Mouse (Mus musculus) ES-E14 (cell line): ENCODE measurements at regions not wholly inside any gene's neighbourhood (a gene's known extent, or its start where the extent isn't known, plus 50 kb on each side); places are given as distances from the start of the nearest gene placed in this dataset.

Experiments used
- DNase-seq: peaks from one replicate; pipeline ENCODE4 v3.0.0-alpha.2; 2013; ENCODE audit warnings: low read depth, low spot score
- H3K27ac ChIP-seq: 2 replicates; pipeline ENCODE4 v1.5.1; 2012; ENCODE audit warnings: low read depth, mild to moderate bottlenecking, low read length, moderate library complexity, mixed read lengths; ENCODE audit not compliant: poor library complexity, insufficient read depth, severe bottlenecking
- H3K36me3 ChIP-seq: 2 replicates; pipeline ENCODE4 v1.6.1; 2012; ENCODE audit warnings: mild to moderate bottlenecking, low read length, moderate library complexity, mixed read lengths; ENCODE audit not compliant: control insufficient read depth, poor library complexity, insufficient read depth, severe bottlenecking
- H3K4me1 ChIP-seq, 2 experiments: fragments of 150-350 bp in 1 of 2; sonication (generic) in 1 of 2; 2 replicates each; pipeline ENCODE4 v1.6.1; 2012; ENCODE audit warnings: low read length in 2 of 2, mild to moderate bottlenecking in 1 of 2, mixed read lengths in 1 of 2; ENCODE audit not compliant: control insufficient read depth in 2 of 2, insufficient read depth in 2 of 2, poor library complexity in 1 of 2
- H3K4me3 ChIP-seq, 2 experiments: fragments of 150-350 bp in 1 of 2; sonication (generic) in 1 of 2; 2 replicates each; pipeline ENCODE4 v1.5.1; 2012; ENCODE audit warnings: low read length in 2 of 2, low read depth in 1 of 2, mild to moderate bottlenecking in 1 of 2, mixed read lengths in 1 of 2; ENCODE audit not compliant: insufficient read depth in 1 of 2, poor library complexity in 1 of 2, severe bottlenecking in 1 of 2
- H3K9ac ChIP-seq: 2 replicates; pipeline ENCODE4 v1.6.1; 2012; ENCODE audit warnings: low read depth, mild to moderate bottlenecking, low read length, mixed read lengths; ENCODE audit not compliant: poor library complexity, insufficient read depth, severe bottlenecking
- H3K9me3 ChIP-seq: fragments of 150-350 bp; sonication (generic); 2 replicates; pipeline ENCODE4 v1.6.1; 2012; ENCODE audit warnings: low read depth, mild to moderate bottlenecking, low read length; ENCODE audit not compliant: control insufficient read depth, insufficient read depth
- CHD2 ChIP-seq: IDR thresholded peaks from 2 replicates; pipeline ENCODE4 v1.6.1; 2014; ENCODE audit warnings: mild to moderate bottlenecking, low read depth, low read length, inconsistent platforms
- HCFC1 ChIP-seq: IDR thresholded peaks from 2 replicates; pipeline ENCODE4 v1.6.1; 2012; ENCODE audit warnings: low read length, inconsistent platforms, borderline replicate concordance; ENCODE audit not compliant: insufficient read depth
- MAFK ChIP-seq: IDR thresholded peaks from 2 replicates; pipeline ENCODE4 v1.6.1; 2014; ENCODE audit warnings: mild to moderate bottlenecking, low read depth, low read length, inconsistent platforms; ENCODE audit not compliant: insufficient read depth
- ZC3H11A ChIP-seq: IDR thresholded peaks from 2 replicates; pipeline ENCODE4 v1.6.1; 2012; ENCODE audit warnings: low read depth, mild to moderate bottlenecking, inconsistent platforms, low read length, borderline replicate concordance
- ZNF384 ChIP-seq: IDR thresholded peaks from 2 replicates; pipeline ENCODE4 v1.6.1; 2012; ENCODE audit warnings: low read depth, low read length, inconsistent platforms
- in situ Hi-C, 2 experiments: fragments of 600-800 bp; cut with MboI; formaldehyde crosslinking; loops; one replicate each; pipeline ENCODE4 v1.15.1; 2025; ENCODE audit warnings: low sequenced_read_pairs in 2 of 2, inconsistent platforms in 1 of 2; ENCODE audit not compliant: unreplicated experiment in 2 of 2

GRCm38 (mm10) chr3:52414017-52414416 is 145.9 kb downstream of the Foxo1 start:
- Histone ChIP-seq H3K9me3 (no peaks in the 10 kb centered on the region), H3K4me1 (peaks cover 11 to 18% of the 10 kb centered on the region in 2 experiments), H3K4me3 (no peak overlapping the region), H3K36me3 (no peaks in the 10 kb centered on the region), H3K27ac (no peak overlapping the region; the same call in 1 of the 2 replicates), H3K9ac (no peak overlapping the region)
- no peak for TF ChIP-seq ZC3H11A
- no peak for TF ChIP-seq CHD2
- no peak for TF ChIP-seq HCFC1
- no peak for TF ChIP-seq ZNF384
- TF ChIP-seq MAFK: no peak
- in situ Hi-C loops: no loop called here
- DNase-seq: no peak

GRCm38 (mm10) chr3:52413187-52413746 is 145.1 kb downstream of the Foxo1 start:
- DNase-seq: peak; percentile 91

DNA sequence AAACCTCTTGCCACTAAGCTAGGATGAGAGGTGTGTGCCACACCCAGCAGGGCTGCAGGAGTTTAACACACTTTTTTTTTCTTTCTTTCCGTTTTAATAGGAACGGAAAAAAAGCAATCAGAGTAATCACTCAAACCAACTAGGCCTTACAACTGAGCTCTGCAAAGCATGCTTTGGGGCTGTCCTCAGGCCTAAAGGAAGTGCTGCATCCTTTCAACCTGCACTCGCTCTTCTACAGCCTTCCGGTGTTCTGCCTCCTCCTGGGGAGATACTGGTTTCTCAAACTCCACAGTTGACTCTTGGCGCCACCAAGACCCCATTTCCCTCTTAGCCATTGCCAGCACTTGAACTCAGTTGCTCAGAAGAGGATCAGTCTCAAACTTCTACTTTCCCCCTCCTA is 143.2 kb downstream of the Foxo1 start:
- Histone ChIP-seq H3K27ac (no peak overlapping the region), H3K4me1 (peaks cover 11 to 15% of the 10 kb centered on the region in 2 experiments)
- in situ Hi-C loops: no loop called here

More at GRCm38 (mm10) chr3:52413187-52413746, 145.1 kb downstream of the Foxo1 start:
- H3K4me3 ChIP-seq: peak overlapping the region in 1 of 2 experiments; percentile 18; a peak in 2 of 4 replicates
- no peak overlapping the region; the same call in 1 of the 2 replicates for H3K27ac ChIP-seq
- TF ChIP-seq ZC3H11A: no peak
- peak; percentile 75 for TF ChIP-seq ZNF384
- TF ChIP-seq CHD2: no peak
- no peaks in the 10 kb centered on the region for H3K9me3 ChIP-seq
- in situ Hi-C loops: no loop called here
- H3K9ac ChIP-seq: no peak overlapping the region
- H3K36me3 ChIP-seq: no peaks in the 10 kb centered on the region
- peaks cover 11 to 18% of the 10 kb centered on the region in 2 experiments for H3K4me1 ChIP-seq

DNA sequence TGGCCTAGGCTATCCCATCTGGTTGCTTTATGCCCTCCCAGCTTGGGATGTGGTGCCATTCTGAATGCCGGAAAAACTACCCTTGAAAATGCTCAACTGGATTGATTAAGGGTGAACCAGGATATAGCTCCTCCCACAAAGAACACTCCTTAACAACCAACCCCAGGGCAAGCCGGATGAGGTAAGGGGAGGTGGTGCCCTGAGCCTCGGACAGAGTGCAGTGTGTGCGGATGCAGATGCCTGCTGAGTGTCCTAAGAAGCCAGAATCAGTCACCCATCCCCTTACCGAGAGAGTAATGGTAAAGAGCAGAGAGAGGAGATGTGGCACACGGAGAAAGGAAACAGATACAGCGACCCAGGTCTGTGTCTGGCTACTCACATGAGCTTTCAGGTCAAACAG is 141.3 kb downstream of the Foxo1 start:
- no peak overlapping the region for H3K27ac ChIP-seq
- H3K36me3 ChIP-seq: no peaks in the 10 kb centered on the region
- no peak for DNase-seq
- H3K4me3 ChIP-seq: no peak overlapping the region
- peaks cover 11 to 20% of the 10 kb centered on the region in 2 experiments for H3K4me1 ChIP-seq
- no peaks in the 10 kb centered on the region for H3K9me3 ChIP-seq
- TF ChIP-seq HCFC1 (no peak), CHD2 (no peak), MAFK (no peak), ZNF384 (no peak), ZC3H11A (no peak)
- H3K9ac ChIP-seq: 0 out of 2 replicates have a peak overlapping the region, but pooled peaks have one; percentile 20
- in situ Hi-C loops: no loop called here

More for the DNA sequence above, 143.2 kb downstream of the Foxo1 start:
- Histone ChIP-seq H3K9ac (no peak overlapping the region), H3K4me3 (no peak overlapping the region), H3K36me3 (no peaks in the 10 kb centered on the region), H3K9me3 (no peaks in the 10 kb centered on the region)
- DNase-seq: no peak
- TF ChIP-seq HCFC1 (no peak), ZC3H11A (no peak), MAFK (no peak), CHD2 (no peak), ZNF384 (no peak)
